Mouse (Mus musculus): ENCODE measurements around the gene Rab11a. TPM values are rescaled to one million over a fixed set of nuclear protein-coding genes. Genes with fewer than 3 reads are reported as not detected.

The Rab11a gene
- 390 and 408 TPM in 2 replicates for polyA plus RNA-seq (2014; fragmentation: Nextera tagmentation; extraction: Ambion mirVana)

DNA sequence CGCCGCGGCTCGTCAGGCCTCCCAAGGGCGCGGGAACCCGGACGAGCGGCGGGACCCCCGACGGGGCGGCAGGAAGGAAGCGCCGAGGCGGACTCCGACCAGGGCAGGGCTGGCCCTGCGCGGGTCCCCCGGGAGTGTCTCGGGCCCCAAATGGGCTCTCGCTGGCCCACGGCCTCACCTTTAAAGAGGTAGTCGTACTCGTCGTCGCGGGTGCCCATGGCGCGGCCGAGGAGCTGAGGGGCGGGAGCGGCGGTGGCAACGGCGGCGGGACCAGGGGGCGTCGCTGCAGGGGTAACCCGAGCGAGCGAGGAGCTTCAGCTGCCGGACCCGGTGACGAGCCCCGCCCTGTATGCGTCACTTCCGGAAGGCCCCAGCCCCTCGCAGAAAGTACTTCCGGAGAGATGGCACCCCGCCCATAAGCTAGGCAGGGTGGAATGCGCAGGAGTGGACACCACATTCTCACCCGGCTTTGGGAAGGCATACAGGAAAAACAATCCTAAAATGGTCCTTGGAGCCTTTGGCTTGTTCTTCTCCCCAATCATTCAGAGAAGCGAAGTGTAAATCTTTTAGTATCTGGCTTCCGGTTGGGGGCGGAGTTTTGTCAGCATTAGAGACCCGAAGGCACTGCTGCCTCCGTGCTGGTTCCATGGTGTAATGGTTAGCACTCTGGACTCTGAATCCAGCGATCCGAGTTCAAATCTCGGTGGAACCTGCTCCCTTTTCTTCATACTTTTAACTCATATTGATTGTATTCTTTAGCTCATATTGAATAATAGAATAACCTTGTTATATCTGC is at the start of gene Rab11a:
Gene Rab11a (minus strand): TSS at position 353 of the 796 bp plus-strand sequence.
- no peaks in the 10 kb centered on the region for H3K9me3 ChIP-seq (ENCODE audit: control insufficient read depth, low read length)
- ATAC-seq (ENCODE audit: insufficient number of reproducible peaks, insufficient read depth, low FRiP score, low read depth) = peak; percentile 93
- peaks cover 3 to 11% of the 10 kb centered on the region in 2 experiments for H3K4me1 ChIP-seq (ENCODE audit: control insufficient read depth in 2 of 2, insufficient read depth in 2 of 2, low read length in 2 of 2)
- H3K27ac ChIP-seq (replicated peaks in 1 of 2; ENCODE audit: control insufficient read depth in 1 of 2, insufficient read depth in 1 of 2, low read depth in 2 of 2, low read length in 2 of 2) = peak within 1 kb of the TSS; percentile 94 to 96
- H3K4me3 ChIP-seq (ENCODE audit: control insufficient read depth in 1 of 2, insufficient read depth in 1 of 2, low read depth in 1 of 2, low read length in 2 of 2) = peak within 1 kb of the TSS; percentile 93 to 94
- under 1% methylated on average over 60 of the region's 61 CpGs for WGBS
- peak within 1 kb of the TSS; percentile 91 for H3K9ac ChIP-seq (ENCODE audit: low read length)
- H3K27me3 ChIP-seq (ENCODE audit: control insufficient read depth, insufficient read depth, low read length) = no peaks in the 10 kb centered on the region
- 0 out of 2 replicates have a peak, but pooled peaks cover 3% of the 10 kb centered on the region for H3K36me3 ChIP-seq (ENCODE audit: control insufficient read depth, insufficient read depth, low read length)
- peak within 1 kb of the TSS; percentile 66 for H3K4me2 ChIP-seq (ENCODE audit: low read length)

DNA sequence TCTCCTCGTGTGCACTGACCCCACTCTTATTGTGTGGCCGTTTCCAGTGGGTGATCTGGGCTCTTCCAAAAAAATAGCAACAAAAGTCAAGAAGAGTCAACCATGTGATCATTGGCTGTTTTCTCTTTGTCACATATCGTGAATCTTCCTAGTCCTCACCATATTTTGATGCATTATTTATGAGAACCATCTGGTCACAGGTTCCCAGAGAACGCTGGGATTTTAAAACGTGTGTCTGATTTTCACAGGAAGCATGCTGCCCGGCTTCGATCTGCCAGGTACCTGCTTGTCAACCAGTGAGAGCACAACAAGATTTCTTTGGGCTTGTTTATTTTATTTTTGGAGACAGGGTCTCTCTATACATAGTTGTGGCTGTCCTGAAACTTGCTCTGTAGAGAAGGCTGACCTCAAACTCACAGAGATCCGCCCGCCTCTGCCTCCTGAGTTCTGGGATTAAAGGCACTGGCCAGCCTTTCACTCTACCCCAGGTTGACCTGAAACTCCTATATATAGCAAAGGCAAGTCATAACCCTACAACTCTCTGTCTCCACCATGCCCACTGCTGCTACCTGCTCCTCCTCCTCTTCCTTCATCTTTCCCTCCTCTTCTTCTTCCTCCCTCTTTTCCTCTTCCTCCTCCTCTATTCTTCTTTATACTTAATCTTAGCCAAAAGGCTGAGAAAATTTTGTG is 48.8 kb upstream of the Rab11a start:
- H3K4me3 ChIP-seq (ENCODE audit: control insufficient read depth in 1 of 2, insufficient read depth in 1 of 2, low read depth in 1 of 2, low read length in 2 of 2) = no peak overlapping the region
- H3K4me2 ChIP-seq (ENCODE audit: low read length) = no peak overlapping the region
- WGBS = 86% methylated on average over 9 of the region's 9 CpGs
- H3K4me1 ChIP-seq (ENCODE audit: control insufficient read depth in 2 of 2, insufficient read depth in 2 of 2, low read length in 2 of 2) = peaks cover 0 to 5% of the 10 kb centered on the region in 2 experiments; a peak in 1 of 4 replicates
- no peaks in the 10 kb centered on the region for H3K9me3 ChIP-seq (ENCODE audit: control insufficient read depth, low read length)
- ATAC-seq (ENCODE audit: insufficient number of reproducible peaks, insufficient read depth, low FRiP score, low read depth) = no peak
- H3K9ac ChIP-seq (ENCODE audit: low read length) = no peak overlapping the region
- no peaks in the 10 kb centered on the region for H3K27me3 ChIP-seq (ENCODE audit: control insufficient read depth, insufficient read depth, low read length)
- no peak overlapping the region for H3K27ac ChIP-seq (replicated peaks in 1 of 2; ENCODE audit: control insufficient read depth in 1 of 2, insufficient read depth in 1 of 2, low read depth in 2 of 2, low read length in 2 of 2)
- H3K36me3 ChIP-seq (ENCODE audit: control insufficient read depth, insufficient read depth, low read length) = no peaks in the 10 kb centered on the region

DNA sequence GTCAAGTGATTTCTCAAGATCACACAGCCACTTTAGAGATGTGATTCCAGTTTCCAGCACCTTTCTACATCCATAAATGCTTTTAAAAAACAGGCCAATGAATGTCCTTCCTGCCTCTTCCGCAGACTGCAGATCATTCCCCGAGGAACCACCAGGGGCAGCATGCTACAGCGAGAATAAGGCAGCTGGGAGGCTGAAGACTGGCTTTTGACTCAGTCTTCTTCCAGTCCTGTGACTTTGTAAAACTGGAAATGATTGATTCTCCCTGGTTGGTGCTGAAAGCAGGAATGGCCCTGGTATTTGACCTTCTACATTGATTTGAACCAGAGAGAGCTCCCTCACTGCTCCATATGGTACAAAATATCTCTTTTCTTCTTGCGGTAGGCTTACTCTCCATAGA is 47.3 kb upstream of the Rab11a start:
- no peak for ATAC-seq (ENCODE audit: insufficient number of reproducible peaks, insufficient read depth, low FRiP score, low read depth)
- H3K9ac ChIP-seq (ENCODE audit: low read length) = no peak overlapping the region
- no peaks in the 10 kb centered on the region for H3K36me3 ChIP-seq (ENCODE audit: control insufficient read depth, insufficient read depth, low read length)
- no peak overlapping the region for H3K4me3 ChIP-seq (ENCODE audit: control insufficient read depth in 1 of 2, insufficient read depth in 1 of 2, low read depth in 1 of 2, low read length in 2 of 2)
- no peak overlapping the region for H3K27ac ChIP-seq (replicated peaks in 1 of 2; ENCODE audit: control insufficient read depth in 1 of 2, insufficient read depth in 1 of 2, low read depth in 2 of 2, low read length in 2 of 2)
- no peak overlapping the region for H3K4me2 ChIP-seq (ENCODE audit: low read length)
- WGBS = 33% methylated on average over 4 of the region's 4 CpGs
- H3K27me3 ChIP-seq (ENCODE audit: control insufficient read depth, insufficient read depth, low read length) = no peaks in the 10 kb centered on the region
- H3K4me1 ChIP-seq (ENCODE audit: control insufficient read depth in 2 of 2, insufficient read depth in 2 of 2, low read length in 2 of 2) = no peaks in the 10 kb centered on the region
- no peaks in the 10 kb centered on the region for H3K9me3 ChIP-seq (ENCODE audit: control insufficient read depth, low read length)

DNA sequence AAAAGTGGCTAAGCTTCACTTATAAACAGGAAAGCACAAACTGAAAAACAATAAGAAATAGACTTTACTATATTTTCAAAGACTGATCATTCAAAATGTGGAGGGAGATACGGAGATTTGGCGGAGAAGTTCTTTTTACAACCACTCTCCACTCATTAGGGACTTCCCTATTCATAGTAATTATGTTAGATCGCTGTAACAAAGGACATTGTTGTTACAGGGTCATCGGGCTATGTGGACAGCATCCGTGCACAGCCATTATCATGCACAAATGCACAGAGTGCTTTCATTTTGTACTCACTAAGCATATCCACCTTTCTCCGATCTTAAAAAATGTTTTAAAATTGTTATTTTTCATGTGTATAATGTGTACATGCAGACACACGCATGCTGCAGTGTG is 46.0 kb upstream of the Rab11a start:
- Histone ChIP-seq H3K36me3 (ENCODE audit: control insufficient read depth, insufficient read depth, low read length) (no peaks in the 10 kb centered on the region), H3K27me3 (ENCODE audit: control insufficient read depth, insufficient read depth, low read length) (no peaks in the 10 kb centered on the region), H3K9ac (ENCODE audit: low read length) (no peak overlapping the region), H3K4me1 (ENCODE audit: control insufficient read depth in 2 of 2, insufficient read depth in 2 of 2, low read length in 2 of 2) (no peaks in the 10 kb centered on the region), H3K27ac (replicated peaks in 1 of 2; ENCODE audit: control insufficient read depth in 1 of 2, insufficient read depth in 1 of 2, low read depth in 2 of 2, low read length in 2 of 2) (no peak overlapping the region), H3K4me3 (ENCODE audit: control insufficient read depth in 1 of 2, insufficient read depth in 1 of 2, low read depth in 1 of 2, low read length in 2 of 2) (no peak overlapping the region), H3K9me3 (ENCODE audit: control insufficient read depth, low read length) (no peaks in the 10 kb centered on the region), H3K4me2 (ENCODE audit: low read length) (no peak overlapping the region)
- WGBS = 86% methylated on average over 7 of the region's 7 CpGs
- no peak for ATAC-seq (ENCODE audit: insufficient number of reproducible peaks, insufficient read depth, low FRiP score, low read depth)

DNA sequence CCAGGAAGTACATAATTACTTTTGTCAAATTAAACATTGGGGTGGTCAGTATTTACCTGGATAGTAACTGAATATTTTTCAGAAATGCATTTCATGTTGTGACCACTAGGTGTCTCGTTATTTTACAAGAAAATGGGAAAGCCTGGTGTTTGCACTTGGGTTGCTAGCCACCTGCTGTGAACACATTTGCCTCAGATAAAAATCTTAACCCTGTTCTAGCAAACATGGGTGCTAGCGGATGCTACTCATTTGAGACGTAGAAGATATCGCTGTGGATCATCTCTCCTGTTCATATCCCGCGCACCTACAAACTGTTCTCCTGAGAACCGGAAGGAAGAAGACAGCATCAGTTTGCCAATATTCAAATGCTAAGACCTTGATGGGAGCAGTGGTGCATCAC is 42.1 kb upstream of the Rab11a start:
- no peak overlapping the region for H3K27ac ChIP-seq (replicated peaks in 1 of 2; ENCODE audit: control insufficient read depth in 1 of 2, insufficient read depth in 1 of 2, low read depth in 2 of 2, low read length in 2 of 2)
- H3K9ac ChIP-seq (ENCODE audit: low read length) = no peak overlapping the region
- 38% methylated on average over 7 of the region's 7 CpGs for WGBS
- no peaks in the 10 kb centered on the region for H3K9me3 ChIP-seq (ENCODE audit: control insufficient read depth, low read length)
- H3K36me3 ChIP-seq (ENCODE audit: control insufficient read depth, insufficient read depth, low read length) = no peaks in the 10 kb centered on the region
- H3K4me2 ChIP-seq (ENCODE audit: low read length) = no peak overlapping the region
- H3K4me1 ChIP-seq (ENCODE audit: control insufficient read depth in 2 of 2, insufficient read depth in 2 of 2, low read length in 2 of 2) = peaks cover 4% of the 10 kb centered on the region in 2 experiments; a peak in 3 of 4 replicates
- no peak overlapping the region for H3K4me3 ChIP-seq (ENCODE audit: control insufficient read depth in 1 of 2, insufficient read depth in 1 of 2, low read depth in 1 of 2, low read length in 2 of 2)
- no peak for ATAC-seq (ENCODE audit: insufficient number of reproducible peaks, insufficient read depth, low FRiP score, low read depth)
- no peaks in the 10 kb centered on the region for H3K27me3 ChIP-seq (ENCODE audit: control insufficient read depth, insufficient read depth, low read length)

- no peak overlapping the region for H3K4me3 ChIP-seq (ENCODE audit: control insufficient read depth in 1 of 2, insufficient read depth in 1 of 2, low read depth in 1 of 2, low read length in 2 of 2)
- no peaks in the 10 kb centered on the region for H3K27me3 ChIP-seq (ENCODE audit: control insufficient read depth, insufficient read depth, low read length)
- no peaks in the 10 kb centered on the region for H3K36me3 ChIP-seq (ENCODE audit: control insufficient read depth, insufficient read depth, low read length)
- no peak for ATAC-seq (ENCODE audit: insufficient number of reproducible peaks, insufficient read depth, low FRiP score, low read depth)
- no peak overlapping the region for H3K9ac ChIP-seq (ENCODE audit: low read length)
- peaks cover 8 to 17% of the 10 kb centered on the region in 2 experiments; a peak in 3 of 4 replicates for H3K4me1 ChIP-seq (ENCODE audit: control insufficient read depth in 2 of 2, insufficient read depth in 2 of 2, low read length in 2 of 2)
- no peaks in the 10 kb centered on the region for H3K9me3 ChIP-seq (ENCODE audit: control insufficient read depth, low read length)
- H3K27ac ChIP-seq (replicated peaks in 1 of 2; ENCODE audit: control insufficient read depth in 1 of 2, insufficient read depth in 1 of 2, low read depth in 2 of 2, low read length in 2 of 2) = no peak overlapping the region
- H3K4me2 ChIP-seq (ENCODE audit: low read length) = no peak overlapping the region
- WGBS = 73% methylated on average over 1 of the region's 1 CpGs
Measured at GRCm38 (mm10) chr9:64778151-64778550, 40.6 kb upstream of the Rab11a start.

- Histone ChIP-seq H3K4me2 (ENCODE audit: low read length) (no peak overlapping the region), H3K9ac (ENCODE audit: low read length) (no peak overlapping the region), H3K9me3 (ENCODE audit: control insufficient read depth, low read length) (no peaks in the 10 kb centered on the region), H3K36me3 (ENCODE audit: control insufficient read depth, insufficient read depth, low read length) (no peaks in the 10 kb centered on the region), H3K4me1 (ENCODE audit: control insufficient read depth in 2 of 2, insufficient read depth in 2 of 2, low read length in 2 of 2) (peaks cover 14 to 20% of the 10 kb centered on the region in 2 experiments; a peak in 3 of 4 replicates), H3K27me3 (ENCODE audit: control insufficient read depth, insufficient read depth, low read length) (no peaks in the 10 kb centered on the region), H3K4me3 (ENCODE audit: control insufficient read depth in 1 of 2, insufficient read depth in 1 of 2, low read depth in 1 of 2, low read length in 2 of 2) (no peak overlapping the region), H3K27ac (replicated peaks in 1 of 2; ENCODE audit: control insufficient read depth in 1 of 2, insufficient read depth in 1 of 2, low read depth in 2 of 2, low read length in 2 of 2) (no peak overlapping the region)
- 70% methylated on average over 4 of the region's 4 CpGs for WGBS
- ATAC-seq (ENCODE audit: insufficient number of reproducible peaks, insufficient read depth, low FRiP score, low read depth) = no peak
Measured at GRCm38 (mm10) chr9:64777441-64777987, 40.0 kb upstream of the Rab11a start.
